Mouse (Mus musculus) CH12.LX (cell line): ENCODE data around the gene Ehd2.

Source experiments
- CTCF ChIP-seq, 2 experiments: IDR thresholded peaks in 1 of 2; conservative IDR thresholded peaks in 1 of 2; 2 replicates each; pipeline ENCODE4 v1.5.1; 2011 to 2012; ENCODE audit warnings: low read depth in 2 of 2, low read length in 2 of 2, improper control_type of control experiment in 1 of 2, inconsistent platforms in 1 of 2, mild to moderate bottlenecking in 1 of 2, moderate library complexity in 1 of 2
- IRF4 ChIP-seq: IDR thresholded peaks from 2 replicates; pipeline ENCODE4 v1.6.1; 2014; ENCODE audit warnings: low read depth, mild to moderate bottlenecking, inconsistent platforms, low read length, improper control_type of control experiment
- KAT2A ChIP-seq: IDR thresholded peaks from 2 replicates; pipeline ENCODE4 v1.6.1; 2012; ENCODE audit warnings: low read length, improper control_type of control experiment, inconsistent platforms; ENCODE audit not compliant: insufficient replicate concordance
- POLR2AphosphoS2 ChIP-seq: IDR thresholded peaks from 2 replicates; pipeline ENCODE4 v1.6.1; 2011; ENCODE audit warnings: low read depth, low read length, improper control_type of control experiment
- RAD21 ChIP-seq: IDR thresholded peaks from 2 replicates; pipeline ENCODE4 v1.6.1; 2011; ENCODE audit warnings: low read depth, mild to moderate bottlenecking, low read length, improper control_type of control experiment, moderate library complexity
- SIN3A ChIP-seq: IDR thresholded peaks from 2 replicates; pipeline ENCODE4 v1.6.1; 2012; ENCODE audit warnings: low read length, improper control_type of control experiment, inconsistent platforms

- no peak for TF ChIP-seq RAD21
- no peak for TF ChIP-seq CTCF (conservative IDR thresholded peaks at IDR 0.05 in 1 of 2, IDR thresholded peaks at IDR 0.05 in 1 of 2; ENCODE audit: low read depth in 2 of 2, low read length in 2 of 2)
- no peak for TF ChIP-seq SIN3A
- TF ChIP-seq POLR2AphosphoS2: no peak
- TF ChIP-seq KAT2A: no peak
- no peak for TF ChIP-seq IRF4
These were observed 37.7 kb upstream of the Ehd2 start for GRCm38 (mm10) chr7:16005020-16005419.
